Mouse (Mus musculus) lung, adult 2 months (tissue): Measurements from ENCODE around the gene Cyb5d2.

Experiments used
- CTCF ChIP-seq: fragments of 200-500 bp; IDR thresholded peaks from 2 replicates; pipeline ENCODE4 v1.5.1; 2011; ENCODE audit warnings: mild to moderate bottlenecking, low read length, control low read depth; ENCODE audit not compliant: insufficient read depth
- POLR2A ChIP-seq: fragments of 200-500 bp; IDR thresholded peaks from 2 replicates; pipeline ENCODE4 v1.6.1; 2011; ENCODE audit warnings: low read depth, mild to moderate bottlenecking, control low read depth, low read length, borderline replicate concordance; ENCODE audit errors: extremely low read depth

GRCm38 (mm10) chr11:72795149-72795454 lies 840 bp downstream of the Cyb5d2 start:
- TF ChIP-seq CTCF = no peak
- TF ChIP-seq POLR2A = no peak
